Mouse (Mus musculus): Measurements from ENCODE around the gene Tmem176a.
"Not testable (repeated sequence)": the region's sequence is repeated elsewhere in the genome, so short reads cannot be mapped to it uniquely, and the experiment has no call there.

The Tmem176a gene

GRCm38 (mm10) chr6:48840371-48840969 lies at the start of gene Tmem176a:
Gene Tmem176a, plus strand, starts transcription at chr6:48840919.
- peak; percentile 30 for DNase-seq

- DNase-seq, result no peak
These were observed 38.8 kb upstream of the Tmem176a start for GRCm38 (mm10) chr6:48801897-48802296.

- no peak for DNase-seq
These were observed 37.2 kb upstream of the Tmem176a start for GRCm38 (mm10) chr6:48803406-48804051.

GRCm38 (mm10) chr6:48804346-48804745 lies 36.4 kb upstream of the Tmem176a start:
- DNase-seq, result no peak

- DNase-seq, result no peak
These were observed 34.0 kb upstream of the Tmem176a start for GRCm38 (mm10) chr6:48806746-48807145.

GRCm38 (mm10) chr6:48809494-48810219 lies 31.1 kb upstream of the Tmem176a start:
- DNase-seq, result no peak

- DNase-seq, result no peak
These were observed 25.7 kb upstream of the Tmem176a start for GRCm38 (mm10) chr6:48815013-48815412.

- DNase-seq, result peak; percentile 93
These were observed 22.9 kb upstream of the Tmem176a start for GRCm38 (mm10) chr6:48817815-48818214.

- DNase-seq, result not testable (repeated sequence)
These were observed 18.5 kb upstream of the Tmem176a start for GRCm38 (mm10) chr6:48821991-48822785.

GRCm38 (mm10) chr6:48825016-48825415 lies 15.7 kb upstream of the Tmem176a start:
- no peak for DNase-seq

GRCm38 (mm10) chr6:48828976-48829375 lies 11.7 kb upstream of the Tmem176a start:
- no peak for DNase-seq

- no peak for DNase-seq
These were observed 11.1 kb upstream of the Tmem176a start for GRCm38 (mm10) chr6:48829651-48830050.

- DNase-seq, result no peak
These were observed 10.5 kb upstream of the Tmem176a start for GRCm38 (mm10) chr6:48830241-48830640.

- no peak for DNase-seq
These were observed 9.6 kb upstream of the Tmem176a start for GRCm38 (mm10) chr6:48831141-48831540.

GRCm38 (mm10) chr6:48832426-48832825 lies 8.3 kb upstream of the Tmem176a start:
- DNase-seq, result no peak

GRCm38 (mm10) chr6:48833515-48833914 lies 7.2 kb upstream of the Tmem176a start:
- no peak for DNase-seq

GRCm38 (mm10) chr6:48835241-48835640 lies 5.5 kb upstream of the Tmem176a start:
- DNase-seq, result no peak

- no peak for DNase-seq
These were observed 4.6 kb upstream of the Tmem176a start for GRCm38 (mm10) chr6:48836146-48836545.

GRCm38 (mm10) chr6:48837516-48837915 lies 3.2 kb upstream of the Tmem176a start:
- no peak for DNase-seq

- DNase-seq, result no peak
These were observed 2.2 kb upstream of the Tmem176a start for GRCm38 (mm10) chr6:48838321-48839080.

- DNase-seq, result peak; percentile 79
These were observed 380 bp downstream of the Tmem176a start, which contains the start of gene Tmem176b for GRCm38 (mm10) chr6:48840973-48841625. Gene Tmem176b, minus strand, starts transcription at chr6:48841496.

Measured in embryo, embryonic 11 days (tissue).